Mouse (Mus musculus) layer of hippocampus, adult 18-20 months (tissue): ENCODE results near the gene Snrpn. TPM values are rescaled to one million over a fixed set of nuclear protein-coding genes. Genes with fewer than 3 reads are reported as not detected.

ENCODE experiments used
- DNase-seq, 2 experiments: peaks; one replicate each; pipeline ENCODE4 v3.0.0; 2022; ENCODE audit warnings: low spot score in 2 of 2
- long read RNA-seq: library from polyadenylated mRNA; stranded (forward); transcript quantifications from one replicate; pipeline ENCODE4 v2.0.0, GENCODE M21; 2021
- total RNA-seq, 2 experiments: library from RNA; stranded (reverse); gene quantifications; 2 replicates each; pipeline ENCODE4 v1.2.3; 2021

Gene Snrpn
- 100 to 1,000 TPM; 817 to 838 TPM for total RNA-seq
- long read RNA-seq, transcript Snrpn-201 (10 exons, 1,932 nt): major isoform, 884 of 1,127 reads
- long read RNA-seq, partial matches to known transcripts: 23 of 1,127 reads
- long read RNA-seq, other reads (novel, unspliced or antisense): 220 of 1,127 reads

DNA sequence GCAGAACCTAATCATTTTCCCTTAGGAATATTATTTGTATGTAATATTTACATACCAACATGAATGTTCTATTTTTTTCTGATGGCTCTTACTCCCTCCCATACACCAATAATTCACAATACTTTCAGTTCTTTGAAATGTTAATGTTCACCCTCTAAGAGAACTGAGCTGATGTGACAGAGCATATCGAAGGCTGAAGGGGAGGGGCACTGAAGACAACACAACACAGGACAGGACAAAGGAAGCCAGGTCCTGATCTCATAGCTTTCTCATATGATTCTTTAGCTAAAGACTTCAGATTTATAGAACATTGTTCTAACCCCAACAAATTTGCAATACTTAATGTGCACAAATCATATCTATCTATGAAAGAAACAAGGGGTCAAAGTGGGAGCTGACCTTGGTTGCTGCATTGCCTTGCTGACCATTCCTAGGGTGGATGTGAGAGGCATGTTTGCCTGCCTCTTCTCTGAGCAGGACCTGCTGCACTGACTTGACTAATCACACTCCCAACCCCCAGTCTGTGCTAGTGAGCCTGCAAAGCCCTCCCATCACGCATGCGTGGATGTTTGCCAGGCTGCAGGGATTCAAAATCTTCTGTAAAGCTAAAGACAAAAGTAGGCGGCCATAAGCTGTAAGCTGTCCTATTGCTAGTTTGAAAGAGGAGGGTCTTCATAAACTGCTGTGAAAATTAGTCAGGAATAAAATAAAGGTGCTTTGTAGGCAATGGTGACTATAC is at the start of gene Snrpn:
TSS of gene Snrpn (minus strand) at position 478 of the 739 bp plus-strand sequence.
- DNase-seq: peak in 1 of 2 experiments; percentile 1

DNA sequence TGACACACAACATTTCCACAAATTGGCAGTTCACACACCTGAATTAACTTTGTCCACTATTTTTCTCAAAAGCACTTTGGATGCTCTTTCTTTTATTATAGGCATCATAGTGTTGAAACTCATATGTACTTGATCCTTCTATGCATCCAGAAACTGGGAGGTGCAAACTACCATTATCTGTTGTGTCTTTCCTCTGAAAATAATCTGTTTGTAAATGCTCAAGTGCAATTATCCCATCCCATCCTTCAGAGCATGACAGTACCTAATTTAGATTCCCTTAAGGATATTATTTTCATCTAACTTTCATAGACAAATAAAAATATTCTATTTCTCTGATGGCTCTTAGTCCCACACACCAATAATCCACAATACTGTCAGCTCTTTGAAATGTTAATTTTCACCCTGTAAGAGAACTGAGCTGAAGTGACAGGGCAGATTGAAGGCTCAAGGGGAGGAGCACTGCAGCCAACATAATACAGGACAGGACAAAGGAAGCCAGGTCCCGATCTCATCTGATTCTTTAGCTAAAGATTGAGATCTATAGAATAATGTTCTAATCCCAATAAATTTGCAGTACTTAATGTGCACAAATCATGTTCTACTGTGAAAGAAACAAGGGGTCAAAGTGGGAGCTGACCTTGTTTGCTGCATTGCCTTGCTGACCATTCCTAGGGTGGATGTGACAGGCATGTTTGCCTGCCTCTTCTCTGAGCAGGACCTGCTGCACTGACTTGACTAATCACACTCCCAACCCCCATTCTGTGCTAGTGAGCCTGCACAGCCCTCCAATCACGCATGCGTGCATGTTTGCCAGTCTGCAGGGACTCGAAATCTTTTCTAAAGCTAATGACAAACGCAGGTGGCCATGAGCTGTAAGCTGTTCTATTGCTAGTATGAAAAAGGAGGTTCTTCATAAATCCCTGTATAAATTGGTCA is 30.5 kb upstream of the Snrpn start:
- DNase-seq: peak; percentile 45 to 68

- no peak for DNase-seq
Observed at GRCm38 (mm10) chr7:60125332-60125731, 14.7 kb downstream of the Snrpn start.

DNA sequence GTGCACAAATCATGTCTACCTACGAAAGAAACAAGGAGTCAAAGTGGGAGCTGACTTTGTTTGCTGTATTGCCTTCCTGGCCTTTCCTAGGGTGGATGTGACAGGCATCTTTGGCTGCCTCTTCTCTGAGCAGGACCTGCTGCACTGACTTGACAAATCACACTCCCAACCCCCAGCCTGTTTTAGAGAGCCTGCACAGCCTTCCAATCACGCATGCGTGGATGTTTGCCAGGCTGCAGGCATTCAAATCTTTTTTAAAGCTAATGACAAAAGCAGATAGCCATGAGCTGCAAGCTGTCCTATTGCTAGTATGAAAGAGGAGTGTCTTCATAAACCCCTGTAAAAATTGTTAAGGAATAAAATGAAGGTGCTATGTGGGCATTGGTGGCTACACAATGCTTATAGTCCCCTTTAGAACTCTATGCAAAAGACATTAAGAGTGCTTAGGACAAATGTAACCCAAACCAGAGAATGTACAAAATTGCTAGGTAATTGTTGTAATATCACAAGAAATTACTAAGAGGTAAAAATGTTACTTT is 16.9 kb downstream of the Snrpn start:
- DNase-seq: peak; percentile 4 to 8

GRCm38 (mm10) chr7:60122434-60123085 is 17.5 kb downstream of the Snrpn start:
- DNase-seq: no peak

DNA sequence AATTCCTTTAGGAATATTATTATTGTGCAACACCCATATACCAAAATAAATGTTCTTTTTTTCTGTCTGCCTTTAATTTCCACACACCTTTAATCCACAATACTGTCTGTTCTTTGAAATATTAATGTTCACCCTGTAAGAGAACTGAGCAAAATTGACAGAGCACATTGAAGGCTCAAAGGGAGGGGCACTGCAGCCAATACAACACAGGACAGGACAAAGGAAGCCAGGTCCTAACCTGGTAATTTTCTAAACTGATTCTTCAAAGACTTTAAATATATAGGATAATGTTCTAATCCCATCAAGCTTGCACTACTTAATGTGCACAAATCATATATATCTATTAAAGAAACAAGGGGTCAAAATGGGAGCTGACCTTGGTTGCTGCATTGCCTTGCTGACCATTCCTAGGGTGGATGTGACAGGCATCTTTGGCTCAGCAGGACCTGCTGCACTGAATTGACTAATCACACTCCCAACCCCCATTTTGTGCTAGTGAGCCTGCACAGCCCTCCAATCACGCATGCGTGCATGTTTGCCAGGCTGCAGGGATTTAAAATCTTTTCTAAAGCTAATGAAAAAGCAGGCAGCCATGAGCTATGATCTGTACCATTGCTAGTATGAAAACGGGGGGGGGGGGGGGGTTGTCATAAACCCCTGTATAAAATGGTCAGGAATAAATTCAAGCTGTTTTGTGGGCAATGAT is 42.7 kb downstream of the Snrpn start:
- DNase-seq: peak in 1 of 2 experiments; percentile 25

DNA sequence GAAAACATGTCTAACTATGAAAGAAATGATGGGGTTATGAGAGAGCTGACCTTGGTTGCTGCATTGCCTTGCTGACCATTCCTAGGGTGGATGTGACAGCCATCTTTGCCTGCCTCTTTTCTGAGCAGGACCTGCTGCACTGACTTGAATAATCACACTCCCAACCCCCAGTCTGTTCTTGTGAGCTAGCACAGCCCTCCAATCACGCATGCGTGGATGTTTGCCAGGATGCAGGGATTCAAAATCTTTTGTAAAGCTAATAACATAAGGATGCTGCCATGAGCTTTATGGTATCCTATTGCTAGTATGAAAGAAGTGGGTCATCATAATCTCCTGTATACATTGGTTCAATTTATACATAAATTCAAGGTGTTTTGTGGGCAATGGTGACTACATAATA is 63.7 kb downstream of the Snrpn start:
- DNase-seq: no peak

DNA sequence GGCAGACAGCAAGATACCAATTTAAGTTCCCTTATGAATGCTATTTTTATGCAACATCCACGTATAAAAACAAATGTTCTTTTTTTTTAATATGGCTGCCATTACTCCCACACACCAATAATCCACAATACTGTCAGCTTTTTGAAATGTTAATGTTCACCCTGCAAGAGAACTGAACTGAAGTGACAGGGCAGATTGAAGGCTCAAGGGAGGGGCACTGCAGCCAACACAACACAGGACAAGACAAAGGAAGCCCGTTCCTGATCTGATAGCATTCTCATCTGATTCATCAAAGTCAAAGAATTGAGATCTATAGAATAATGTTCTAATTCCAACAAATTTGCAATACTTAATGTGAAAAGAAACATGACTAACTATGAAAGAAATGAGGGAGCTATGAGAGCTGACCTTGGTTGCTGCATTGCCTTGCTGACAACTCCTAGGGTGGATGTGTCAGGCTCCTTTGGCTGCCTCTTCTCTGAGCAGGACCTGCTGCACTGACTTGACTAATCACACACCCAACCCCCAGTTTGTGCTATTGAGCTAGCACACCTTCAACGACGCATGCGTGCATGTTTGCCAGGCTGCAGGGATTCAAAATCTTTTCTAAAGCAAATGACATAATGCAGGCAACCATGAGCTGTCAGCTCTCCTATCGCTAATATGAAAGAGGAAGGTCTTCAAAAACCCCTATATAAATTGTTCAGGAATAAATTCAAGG is 92.4 kb downstream of the Snrpn start:
- DNase-seq: peak; percentile 71 to 79

DNA sequence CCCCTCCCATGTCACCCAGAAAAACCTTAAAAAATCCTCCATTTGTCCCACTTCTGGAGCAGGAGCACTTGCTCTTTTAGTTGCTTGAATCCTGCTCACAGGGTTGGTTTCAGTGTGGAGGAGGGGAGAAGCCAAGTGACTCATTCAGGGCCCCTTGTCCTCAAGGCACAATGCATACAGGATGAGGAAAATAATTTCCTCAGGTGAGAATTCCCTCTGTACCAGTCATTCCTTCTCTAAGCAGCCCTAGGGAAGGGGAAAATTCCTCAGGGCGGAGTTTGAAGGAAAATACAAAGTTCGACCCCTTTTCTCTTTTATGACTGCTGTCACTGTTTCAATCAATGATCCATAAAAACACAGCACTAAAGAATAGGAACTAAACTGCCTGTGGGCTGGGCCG is 126.8 kb downstream of the Snrpn start:
- no peak for DNase-seq

DNA sequence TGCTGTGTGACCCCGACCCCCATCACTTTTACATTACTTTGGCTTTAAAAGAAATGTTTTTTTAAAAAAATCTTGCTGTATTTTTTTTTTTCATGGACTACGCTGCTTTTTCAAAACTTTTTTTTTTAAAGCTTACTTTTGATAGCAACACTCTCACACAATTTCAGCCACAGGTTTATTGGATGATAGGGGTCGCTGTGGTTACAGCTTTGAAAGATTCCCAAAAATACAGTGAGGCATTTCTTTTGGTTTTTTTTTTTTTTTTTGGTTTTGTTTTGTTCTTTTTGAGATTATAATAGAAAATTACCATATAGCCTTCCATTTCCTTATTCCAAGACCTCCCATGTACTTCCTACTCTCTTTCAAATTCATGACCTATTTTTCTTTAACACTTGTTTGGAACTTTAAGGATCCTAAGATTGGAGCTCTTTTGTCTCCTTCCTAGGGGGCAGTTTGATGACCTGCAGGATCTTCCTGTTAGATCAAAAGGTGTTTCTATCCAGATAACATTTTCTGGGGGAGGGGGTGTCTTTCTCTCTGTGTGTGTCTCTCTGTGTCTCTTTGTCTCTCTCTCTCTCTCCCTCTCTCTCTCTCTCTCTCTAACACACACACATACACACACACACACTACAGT is 132.2 kb downstream of the Snrpn start:
- DNase-seq: no peak

DNA sequence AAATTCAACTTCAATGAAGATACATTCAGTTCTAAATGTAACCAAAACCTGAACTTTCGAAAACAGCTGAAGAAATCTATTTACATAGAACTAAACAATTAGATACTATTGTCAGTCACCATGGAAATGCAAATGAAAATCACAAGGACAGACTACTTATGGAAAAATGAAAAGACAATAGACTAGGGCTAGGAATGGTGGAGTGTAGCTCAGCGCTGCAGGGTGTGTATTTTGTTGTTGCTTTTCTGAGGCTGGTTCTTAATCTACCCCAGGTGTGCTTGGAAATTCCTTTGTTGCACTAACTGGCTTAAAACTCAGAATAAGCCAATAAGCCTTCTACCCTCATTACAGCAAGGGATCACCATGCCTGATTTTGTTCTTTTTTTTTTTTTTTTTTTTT is 133.8 kb downstream of the Snrpn start:
- DNase-seq: no peak

DNA sequence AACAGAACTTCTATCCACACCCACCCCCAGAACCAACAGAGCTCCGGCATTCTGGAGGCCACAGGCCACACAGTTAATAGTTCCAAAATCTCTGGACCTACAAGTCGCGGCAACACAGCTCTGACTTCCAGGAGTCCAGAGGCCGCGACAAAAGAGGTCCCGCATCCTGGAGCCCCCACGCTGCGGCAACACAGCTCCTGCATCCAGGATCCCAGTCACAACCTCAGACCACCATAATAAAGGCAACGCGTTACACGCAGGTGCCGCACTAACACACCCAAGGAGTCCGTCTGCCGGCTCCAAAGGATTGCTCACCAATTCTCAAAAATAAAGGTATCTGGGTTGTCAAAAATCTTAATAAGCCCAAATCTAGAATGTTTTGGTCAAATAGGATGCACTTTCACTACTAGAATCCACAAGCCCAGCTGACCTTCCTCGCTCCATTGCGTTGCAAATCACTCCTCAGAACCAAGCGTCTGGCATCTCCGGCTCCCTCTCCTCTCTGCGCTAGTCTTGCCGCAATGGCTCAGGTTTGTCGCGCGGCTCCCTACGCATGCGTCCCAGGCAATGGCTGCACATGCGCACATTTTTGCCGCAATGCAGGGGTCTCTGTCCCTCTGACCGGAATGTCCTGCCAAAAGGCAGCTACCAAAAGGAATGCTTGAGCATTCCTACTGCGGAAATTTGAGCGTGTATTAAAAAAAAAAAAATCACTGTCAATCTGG is 135.3 kb downstream of the Snrpn start, which contains the start of the genes Snurf and Gm38393:
TSS of gene Snurf (minus strand) at position 444 of the 725 bp plus-strand sequence.
TSS of gene Gm38393 (minus strand) at position 459 of the 725 bp plus-strand sequence.
- DNase-seq: peak; percentile 74 to 87

DNA sequence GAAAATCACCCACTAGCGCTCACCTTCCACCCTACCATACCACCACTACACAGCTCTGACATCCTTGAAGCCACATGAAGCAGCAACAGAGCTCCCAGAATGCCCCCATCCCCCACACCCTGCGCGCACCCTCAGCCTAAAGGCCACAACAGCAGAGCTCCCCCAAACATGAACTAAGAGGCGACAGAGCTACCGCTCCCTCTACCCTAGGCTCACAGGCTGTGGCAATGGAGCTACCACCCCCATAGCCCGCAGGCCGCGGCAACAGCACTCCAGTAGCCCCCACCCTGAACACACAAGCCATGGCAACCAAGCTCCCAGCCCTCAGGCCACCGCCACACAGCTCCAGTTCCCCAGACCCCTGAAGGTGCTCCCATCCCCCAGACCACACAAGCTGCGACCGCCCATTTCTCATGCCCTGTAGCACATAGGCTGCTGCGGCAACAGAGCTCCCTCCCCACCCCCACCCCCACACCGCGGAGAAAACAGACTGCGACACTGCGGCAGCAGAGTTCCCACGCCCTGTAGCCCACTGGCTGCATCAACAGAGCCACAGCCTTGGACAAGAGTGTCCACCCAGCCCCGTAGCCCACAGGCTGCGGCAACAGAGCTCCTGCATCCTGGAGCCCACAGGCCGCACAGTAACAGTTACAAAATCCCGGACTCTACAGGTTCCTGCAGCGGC is 136.0 kb downstream of the Snrpn start:
- DNase-seq: peak; percentile 21 to 48

- peak; percentile 11 to 51 for DNase-seq
Observed at GRCm38 (mm10) chr7:60003006-60003865, 136.8 kb downstream of the Snrpn start.

DNA sequence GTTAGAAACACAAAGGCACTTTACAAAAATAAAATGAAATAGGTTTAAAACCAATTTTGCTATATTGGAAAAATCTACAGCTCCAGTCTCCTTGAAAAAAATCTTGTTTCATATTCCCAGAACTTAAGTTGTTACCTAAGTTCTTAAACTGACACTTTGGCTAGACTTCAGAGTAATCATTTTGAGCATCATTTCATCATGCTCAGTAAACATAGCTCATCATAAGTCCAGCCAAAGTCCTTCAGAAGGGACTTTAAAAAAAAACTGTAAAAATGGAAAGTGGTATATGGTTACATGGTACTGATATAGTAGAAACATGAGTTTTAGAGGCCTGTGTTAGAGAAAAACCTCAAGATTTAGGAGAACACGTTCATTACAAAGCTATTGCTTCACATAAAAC is 161.4 kb downstream of the Snrpn start:
- DNase-seq: no peak
